Mouse (Mus musculus): ENCODE measurements around the gene Igf2bp2.

DNA sequence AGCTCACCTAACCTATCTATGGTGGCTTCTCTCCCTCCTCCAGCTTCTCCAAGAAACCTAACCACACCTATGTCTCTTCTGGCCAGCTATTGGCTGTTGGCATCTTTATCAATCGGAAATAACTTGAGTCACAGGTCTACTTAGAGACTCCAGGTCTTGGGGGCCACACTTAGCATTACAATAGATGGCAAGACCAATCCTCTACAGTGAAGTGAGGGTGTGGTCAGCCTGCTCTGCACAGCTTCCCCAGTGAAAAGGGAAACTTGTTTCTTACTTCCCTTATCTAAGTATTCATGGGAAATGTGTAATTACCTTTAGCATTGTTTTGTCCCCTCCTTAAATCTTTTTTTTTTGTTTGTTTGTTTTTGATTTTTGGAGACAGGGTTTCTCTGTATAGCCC is 147.5 kb downstream of the Igf2bp2 start:
- TF ChIP-seq POLR2A (IDR thresholded peaks at IDR 0.05; ENCODE audit: low read depth, low read length) (no peak), CTCF (IDR thresholded peaks at IDR 0.05; ENCODE audit: borderline replicate concordance, insufficient read depth, low read length) (no peak)

All from embryonic fibroblast, embryonic 13.5 days (primary cell).